Comparison of ENCODE assay signal across 10 mouse cellular contexts in the genomic region with DNA sequence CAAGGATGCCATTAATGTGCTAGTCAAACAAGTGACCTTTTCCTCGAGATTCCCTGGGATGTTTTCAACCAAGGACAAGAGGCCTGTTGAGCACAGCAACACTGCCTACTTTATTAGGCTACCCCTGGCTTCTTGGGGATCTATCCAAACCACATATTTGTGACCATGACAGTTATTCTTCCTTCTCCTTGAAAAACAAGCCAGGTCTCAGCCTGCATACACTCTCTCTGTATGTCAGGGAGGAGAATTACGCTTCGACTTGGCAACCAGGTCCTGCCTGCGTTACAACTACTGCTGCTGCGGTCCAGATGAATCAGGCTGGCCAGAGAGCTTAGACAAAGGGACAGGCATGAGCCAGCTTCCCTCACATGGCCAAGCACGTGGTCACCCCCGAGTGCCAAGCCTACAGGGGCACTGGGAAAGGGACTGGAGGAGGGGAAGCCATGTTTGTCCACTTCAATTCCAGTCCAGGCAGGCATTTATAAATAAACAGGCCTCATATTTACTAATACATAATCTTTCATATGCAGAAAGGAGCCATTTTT.
A peak's percentile ranks its signal among the peaks of the same experiment; 100 is the strongest.
DNase-seq lines count a peak whose midpoint lies in the region; ATAC-seq lines count a peak whose summit lies in the region.
"Had no signal": no experiment of that assay in that cellular context is flagged by ENCODE, and none has a peak within 500 bp of the region (broad histone marks: within the 10 kb centered on the region; RNA-seq: fewer than 3 reads in every experiment).

No protein-coding gene starts in this region.

- no peaks in the 10 kb centered on the region for H3K36me3 ChIP-seq in liver, embryonic 11.5 days (ENCODE audit: control insufficient read depth, insufficient read depth, low read length)

- WGBS in liver, embryonic 11.5 days, result 86% methylated on average over 7 of the region's 7 CpGs

- H3K27me3 ChIP-seq in liver, embryonic 11.5 days (replicated peaks; ENCODE audit: control insufficient read depth, insufficient read depth, low read length), result no peaks in the 10 kb centered on the region
- H3K27me3 ChIP-seq: CH12.LX; heart, embryonic 15.5 days had no signal

- H3K4me2 ChIP-seq in liver, embryonic 11.5 days, result no peak overlapping the region
- H3K4me2 ChIP-seq: heart, embryonic 15.5 days had no signal

- H3K4me1 ChIP-seq in liver, embryonic 11.5 days (replicated peaks; ENCODE audit: control insufficient read depth, insufficient read depth, low read length), result no peaks in the 10 kb centered on the region

- H3K27ac ChIP-seq in liver, embryonic 11.5 days (ENCODE audit: low read depth, low read length), result no peak overlapping the region; the same call in 1 of the 2 replicates
- H3K27ac ChIP-seq: heart, embryonic 15.5 days had no signal

- intact Hi-C loops in gastrocnemius, postnatal 14 days (cut with DNase I; ENCODE audit: low total_unique reads), result no loop called here

- H3K9ac ChIP-seq in liver, embryonic 11.5 days (ENCODE audit: low read depth, low read length), result no peak overlapping the region
- H3K9ac ChIP-seq: heart, embryonic 15.5 days had no signal

- H3K9me3 ChIP-seq in liver, embryonic 11.5 days (ENCODE audit: control insufficient read depth, low read length), result no peaks in the 10 kb centered on the region
- H3K9me3 ChIP-seq: heart, embryonic 15.5 days had no signal

- no peak overlapping the region for H3K4me3 ChIP-seq in liver, embryonic 11.5 days (ENCODE audit: low read depth, low read length)
- H3K4me3 ChIP-seq: heart, embryonic 15.5 days had no signal

- peak; percentile 61 for DNase-seq in gastrocnemius, postnatal 14 days
- DNase-seq in gastrocnemius, adult 8-10 months (ENCODE audit: low spot score in 2 of 2), result no peak
- peak; percentile 95 for DNase-seq in Muller cell, postnatal 12 days (ENCODE audit: inconsistent ontology term)
- DNase-seq in cerebellum, adult 9-10 months, result peak; percentile 12
- peak; percentile 53 to 75 for DNase-seq in layer of hippocampus, adult 8-10 months (ENCODE audit: low spot score in 2 of 2)
- DNase-seq in right cerebral cortex, adult 18-20 months, result peak; percentile 35
- no peak for DNase-seq in embryo, embryonic 10.5 days (ENCODE audit: low spot score)
- DNase-seq in liver, embryonic 11.5 days (ENCODE audit: low spot score), result no peak

- ATAC-seq in liver, embryonic 11.5 days (replicated peaks; ENCODE audit: low FRiP score), result no peak

Comparison
In these comparisons a context has a peak if more than half of its experiments do, and no peak if none do; other contexts are left out.
1. DNase-seq: peak in gastrocnemius, postnatal 14 days (single experiment), Muller cell, postnatal 12 days (single experiment), cerebellum, adult 9-10 months (single experiment), layer of hippocampus, adult 8-10 months (2 of 2) and right cerebral cortex, adult 18-20 months (single experiment); none in gastrocnemius, adult 8-10 months (0 of 2), embryo, embryonic 10.5 days (single experiment) and liver, embryonic 11.5 days (single experiment).